Mouse (Mus musculus) regulatory T cell (primary cell): ENCODE results near the gene Ddx17.

Experiments
- in situ Hi-C: fragments of 300-600 bp; cut with MboI, MseI; formaldehyde crosslinking; loops from one replicate; pipeline ENCODE4 v1.15.1; 2025; ENCODE audit warnings: high pct_unique_total_duplicates

The Ddx17 gene

GRCm38 (mm10) chr15:79546410-79547288 is at the start of gene Ddx17:
TSS of gene Ddx17 (minus strand) at chr15:79546741.
- in situ Hi-C loops: no loop called here

GRCm38 (mm10) chr15:79581581-79581980 is 35.0 kb upstream of the Ddx17 start:
- in situ Hi-C loops: no loop called here

- in situ Hi-C loops: loop anchor here (10.0 kb wide), 1 partner anchor 1087 kb away; no protein-coding TSS in a partner anchor
Measured at GRCm38 (mm10) chr15:79577671-79578426, 31.3 kb upstream of the Ddx17 start.

- in situ Hi-C loops: loop anchor here (10.0 kb wide), 1 partner anchor 1088 kb away; no protein-coding TSS in a partner anchor
Measured at GRCm38 (mm10) chr15:79576947-79577346, 30.4 kb upstream of the Ddx17 start.

- in situ Hi-C loops: loop anchor here (10.0 kb wide), 1 partner anchor 1089 kb away; no protein-coding TSS in a partner anchor
Measured at GRCm38 (mm10) chr15:79575543-79576222, 29.1 kb upstream of the Ddx17 start.

GRCm38 (mm10) chr15:79562417-79562816 is 15.9 kb upstream of the Ddx17 start:
- in situ Hi-C loops: no loop called here

GRCm38 (mm10) chr15:79559649-79560048 is 13.1 kb upstream of the Ddx17 start:
- in situ Hi-C loops: no loop called here

- in situ Hi-C loops: no loop called here
Measured at GRCm38 (mm10) chr15:79552566-79552965, 6.0 kb upstream of the Ddx17 start.

GRCm38 (mm10) chr15:79548226-79548625 is 1.7 kb upstream of the Ddx17 start:
- in situ Hi-C loops: no loop called here

GRCm38 (mm10) chr15:79547289-79547820 is 814 bp upstream of the Ddx17 start:
- in situ Hi-C loops: no loop called here

- in situ Hi-C loops: no loop called here
Measured at GRCm38 (mm10) chr15:79545921-79546399, 581 bp downstream of the Ddx17 start.

GRCm38 (mm10) chr15:79545496-79545895 is 1.0 kb downstream of the Ddx17 start:
- in situ Hi-C loops: no loop called here

- in situ Hi-C loops: no loop called here
Measured at GRCm38 (mm10) chr15:79543968-79544367, 2.6 kb downstream of the Ddx17 start.

- in situ Hi-C loops: no loop called here
Measured at GRCm38 (mm10) chr15:79533796-79534195, 12.7 kb downstream of the Ddx17 start.

- in situ Hi-C loops: no loop called here
Measured at GRCm38 (mm10) chr15:79529935-79530334, 16.6 kb downstream of the Ddx17 start.

- in situ Hi-C loops: no loop called here
Measured at GRCm38 (mm10) chr15:79527991-79528639, 18.4 kb downstream of the Ddx17 start.

GRCm38 (mm10) chr15:79527192-79527591 is 19.3 kb downstream of the Ddx17 start:
- in situ Hi-C loops: no loop called here

- in situ Hi-C loops: no loop called here
Measured at GRCm38 (mm10) chr15:79525979-79526768, 20.4 kb downstream of the Ddx17 start.

GRCm38 (mm10) chr15:79525564-79525963 is 21.0 kb downstream of the Ddx17 start:
- in situ Hi-C loops: no loop called here
